Mouse (Mus musculus): ENCODE measurements at regions not wholly inside any gene's neighbourhood (a gene's known extent, or its start where the extent isn't known, plus 50 kb on each side); places are given as distances from the start of the nearest gene placed in this dataset.

- TF ChIP-seq CTCF (conservative IDR thresholded peaks at IDR 0.05 in 1 of 2, IDR thresholded peaks at IDR 0.05 in 1 of 2; ENCODE audit: low read depth in 2 of 2, low read length in 2 of 2) (no peak), TCF12 (IDR thresholded peaks at IDR 0.05; ENCODE audit: low read depth, low read length) (no peak), SIN3A (IDR thresholded peaks at IDR 0.05; ENCODE audit: low read length) (no peak), CHD2 (IDR thresholded peaks at IDR 0.05; ENCODE audit: low read length) (no peak), POLR2AphosphoS2 (IDR thresholded peaks at IDR 0.05; ENCODE audit: low read depth, low read length) (no peak), JUN (IDR thresholded peaks at IDR 0.05; ENCODE audit: insufficient read depth, low read depth, low read length) (no peak), EP300 (IDR thresholded peaks at IDR 0.05; ENCODE audit: low read length) (no peak), MAZ (IDR thresholded peaks at IDR 0.05; ENCODE audit: low read depth, low read length) (no peak), ZNF384 (IDR thresholded peaks at IDR 0.05; ENCODE audit: low read depth, low read length) (no peak), POLR2A (IDR thresholded peaks at IDR 0.05; ENCODE audit: low read depth, low read length) (no peak)
Measured at GRCm38 (mm10) chr10:22953283-22953682, 133.3 kb upstream of the Tcf21 start.
